Comparison of ENCODE assay signal across 21 mouse cellular contexts in the genomic region with DNA sequence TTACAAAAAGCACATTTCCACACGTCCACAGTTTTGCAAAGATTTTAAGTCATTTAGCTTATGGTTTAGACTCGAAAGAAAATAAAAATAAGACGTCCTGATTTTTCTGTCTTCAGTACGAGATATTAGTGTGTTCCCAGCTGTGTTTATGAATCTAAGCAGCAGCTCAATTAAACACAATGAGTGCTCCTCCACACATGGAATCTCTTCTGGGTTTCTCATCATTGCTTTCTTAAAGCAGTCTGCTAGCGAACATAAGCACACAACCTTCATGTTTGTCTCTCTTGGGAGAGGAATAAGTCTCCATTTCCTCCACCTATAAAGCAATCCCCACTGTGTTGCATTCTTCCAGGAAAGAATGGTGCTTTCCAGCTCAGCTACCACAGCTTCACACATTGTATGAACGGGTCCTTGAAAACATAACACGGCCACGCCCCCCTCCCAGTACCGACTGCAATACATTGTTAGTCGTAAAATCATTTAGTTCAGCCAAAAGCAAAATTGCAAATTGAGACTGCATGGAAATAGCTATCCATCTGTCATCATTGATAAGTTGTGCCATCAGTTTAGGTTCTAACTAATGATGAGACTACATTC.
DNase-seq lines count a peak whose midpoint lies in the region; ATAC-seq and TF ChIP-seq lines count a peak whose summit lies in the region.
"Had no signal": no experiment of that assay in that cellular context is flagged by ENCODE, and none has a peak within 500 bp of the region (broad histone marks: within the 10 kb centered on the region; RNA-seq: fewer than 3 reads in every experiment).

No protein-coding gene starts in this region.

- WGBS in forebrain, embryonic 12.5 days, result 54% methylated on average over 10 of the region's 10 CpGs

- H3K4me2 ChIP-seq in forebrain, embryonic 12.5 days, result no peak overlapping the region
- H3K4me2 ChIP-seq: hindbrain, embryonic 13.5 days; midbrain, embryonic 11.5 days had no signal

- peak; percentile 55 for ATAC-seq in frontal cortex, adult (ENCODE audit: low TSS enrichment)
- ATAC-seq in forebrain, embryonic 12.5 days (ENCODE audit: low FRiP score), result 0 out of 2 replicates have a peak, but pooled peaks have one; percentile 23
- ATAC-seq in CD4-positive, CD25-positive, alpha-beta regulatory T cell, adult 4 months, result no peak

- no peaks in the 10 kb centered on the region for H3K36me3 ChIP-seq in forebrain, embryonic 12.5 days (replicated peaks)
- H3K36me3 ChIP-seq: embryonic facial prominence, embryonic 10.5 days; hindbrain, embryonic 13.5 days; limb, embryonic 10.5 days had no signal

- no peaks in the 10 kb centered on the region for H3K27me3 ChIP-seq in forebrain, embryonic 12.5 days
- H3K27me3 ChIP-seq: hindbrain, embryonic 13.5 days had no signal

- no peak for TF ChIP-seq CTCF in layer of hippocampus, adult 2 months (conservative IDR thresholded peaks at IDR 0.05)

- H3K4me1 ChIP-seq in forebrain, embryonic 12.5 days, result no peaks in the 10 kb centered on the region
- H3K4me1 ChIP-seq: embryonic facial prominence, embryonic 10.5 days; hindbrain, embryonic 13.5 days; limb, embryonic 10.5 days had no signal

- H3K4me3 ChIP-seq in layer of hippocampus, adult 2 months, result no peak overlapping the region
- no peak overlapping the region for H3K4me3 ChIP-seq in forebrain, embryonic 12.5 days (replicated peaks)
- H3K4me3 ChIP-seq: embryonic facial prominence, embryonic 10.5 days; gastrocnemius, adult 2 months; hindbrain, embryonic 13.5 days; limb, embryonic 10.5 days had no signal

- no peak overlapping the region for H3K27ac ChIP-seq in layer of hippocampus, adult 2 months
- H3K27ac ChIP-seq in forebrain, embryonic 12.5 days, result no peak overlapping the region
- H3K27ac ChIP-seq: embryonic facial prominence, embryonic 10.5 days; gastrocnemius, adult 2 months; hindbrain, embryonic 13.5 days; limb, embryonic 10.5 days had no signal

- no peaks in the 10 kb centered on the region for H3K9me3 ChIP-seq in forebrain, embryonic 12.5 days
- H3K9me3 ChIP-seq: embryonic facial prominence, embryonic 10.5 days; hindbrain, embryonic 13.5 days; limb, embryonic 10.5 days had no signal

- no peak for DNase-seq in frontal cortex, adult 2 months (ENCODE audit: extremely low spot score in 1 of 2, low spot score in 1 of 2)
- peak; percentile 29 to 47 for DNase-seq in layer of hippocampus, adult 2 months (ENCODE audit: low spot score in 2 of 2)
- no peak for DNase-seq in layer of hippocampus, postnatal 25 days (ENCODE audit: extremely low spot score in 1 of 2, low spot score in 1 of 2)
- peak; percentile 16 to 48 for DNase-seq in layer of hippocampus, postnatal 14 days (ENCODE audit: low spot score in 2 of 2)
- no peak for DNase-seq in kidney, postnatal 4 days
- DNase-seq: adrenal gland, postnatal 25 days; cerebellum, adult 11 months; cerebellum, postnatal 10 days; gastrocnemius, adult 2 months; kidney, adult 18-20 months; liver; retina, postnatal 1 day; right cerebral cortex, postnatal 25 days; spleen, adult 18-20 months had no signal

- no peak overlapping the region for H3K9ac ChIP-seq in forebrain, embryonic 12.5 days
- H3K9ac ChIP-seq: hindbrain, embryonic 13.5 days had no signal

Comparison
In these comparisons a context has a peak if more than half of its experiments do, and no peak if none do; other contexts are left out.
1. DNase-seq: peak in layer of hippocampus, adult 2 months (2 of 2) and layer of hippocampus, postnatal 14 days (2 of 2); none in frontal cortex, adult 2 months (0 of 2), layer of hippocampus, postnatal 25 days (0 of 2) and kidney, postnatal 4 days (0 of 2).